22 mouse cellular contexts compared by ENCODE assay signal in the genomic region with DNA sequence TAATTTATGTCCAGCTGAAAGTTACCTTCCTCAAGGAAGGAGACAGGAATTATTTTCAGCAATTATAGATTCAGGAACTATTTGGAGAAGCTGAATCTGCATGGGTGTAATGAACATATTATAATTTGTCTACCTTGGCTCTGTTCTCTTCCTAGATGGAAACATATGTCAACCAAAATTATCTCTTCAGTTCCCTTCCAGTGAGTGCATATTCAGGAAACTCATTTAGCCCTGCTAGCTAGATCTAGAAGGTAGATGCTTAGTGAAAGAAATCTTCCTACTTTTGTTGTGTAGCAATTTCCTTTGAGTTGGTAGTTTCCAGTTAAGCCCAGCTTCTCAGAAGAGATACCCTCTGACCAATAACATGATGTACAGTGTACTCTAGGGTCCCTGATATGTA. TPM values are rescaled to one million over a fixed set of nuclear protein-coding genes. Genes with fewer than 3 reads are reported as not detected.
"Had no signal": no experiment of that assay in that cellular context is flagged by ENCODE, and none has a peak within 500 bp of the region (broad histone marks: within the 10 kb centered on the region; RNA-seq: fewer than 3 reads in every experiment).

No protein-coding gene starts in this region.

- DNase-seq: cerebellum, adult 9-10 months; cerebellum, adult 9-11 months; cerebellum, postnatal 10 days; cerebellum, postnatal 14 days; cerebellum, postnatal 25 days; cerebellum, postnatal 36 days; embryo, embryonic 11 days; forebrain, postnatal 0 days; gastrocnemius, adult 2 months; gastrocnemius, postnatal 10 days; gastrocnemius, postnatal 14 days; gastrocnemius, postnatal 25 days; gastrocnemius, postnatal 36 days; heart, adult 11 months; heart, adult 18-20 months; heart, adult 2 months had no signal

- ATAC-seq: forebrain, embryonic 13.5 days; forebrain, embryonic 14.5 days; forebrain, embryonic 15.5 days; forebrain, embryonic 16.5 days; forebrain, postnatal 0 days had no signal

RNA-seq across cellular contexts. Expression of gene Fhl5, which starts 20.7 kb away (rescaled TPM):
- total RNA-seq: common myeloid progenitor, adult 5-6 weeks; forebrain, postnatal 0 days; granulocyte monocyte progenitor cell, adult 5-6 weeks had no signal
